Mouse (Mus musculus) lung, embryonic 15.5 days (tissue): ENCODE results near the gene Olfr1040. TPM values are rescaled to one million over a fixed set of nuclear protein-coding genes. Genes with fewer than 3 reads are reported as not detected.
"Not testable (repeated sequence)": the region's sequence is repeated elsewhere in the genome, so short reads cannot be mapped to it uniquely, and the experiment has no call there.

Experiments used
- ATAC-seq: fragments of 200-750 bp; cut with Nextera tagmentation; 2 replicates; pipeline ENCODE4 v1.8.0; 2017; ENCODE audit warnings: moderate number of reproducible peaks, borderline replicate concordance; ENCODE audit not compliant: low FRiP score, low TSS enrichment; ENCODE audit errors: extremely low read depth
- H3K27ac ChIP-seq: fragments of 300-500 bp; sonication (generic); 2 replicates; pipeline ENCODE4 v1.5.1; 2015; ENCODE audit warnings: moderate library complexity, mild to moderate bottlenecking, inconsistent platforms
- H3K27me3 ChIP-seq: fragments of 300-500 bp; sonication (generic); 2 replicates; pipeline ENCODE4 v1.6.1; 2015; ENCODE audit warnings: inconsistent platforms
- H3K36me3 ChIP-seq: fragments of 300-500 bp; sonication (generic); 2 replicates; pipeline ENCODE4 v1.6.1; 2015; ENCODE audit warnings: inconsistent platforms
- H3K4me1 ChIP-seq: fragments of 300-500 bp; sonication (generic); 2 replicates; pipeline ENCODE4 v1.6.1; 2015; ENCODE audit warnings: inconsistent platforms
- H3K4me2 ChIP-seq: fragments of 300-500 bp; sonication (generic); 2 replicates; pipeline ENCODE4 v1.6.1; 2015; ENCODE audit warnings: inconsistent platforms, mild to moderate bottlenecking, moderate library complexity
- H3K4me3 ChIP-seq: fragments of 300-500 bp; sonication (generic); 2 replicates; pipeline ENCODE4 v1.5.1; 2015; ENCODE audit warnings: mild to moderate bottlenecking, inconsistent platforms
- H3K9ac ChIP-seq: fragments of 300-500 bp; sonication (generic); 2 replicates; pipeline ENCODE4 v1.6.1; 2015; ENCODE audit warnings: inconsistent platforms
- H3K9me3 ChIP-seq: fragments of 300-500 bp; sonication (generic); 2 replicates; pipeline ENCODE4 v1.6.1; 2016; ENCODE audit warnings: inconsistent platforms
- WGBS: fragments of 180-500 bp; shearing (Covaris S2); methylation state at CpG from one replicate; pipeline ENCODE4 v1.1.7; 2015; 5-methylcytosine and 5-hydroxymethylcytosine counted together
- polyA plus RNA-seq: library from polyadenylated mRNA; unstranded; fragments of >200 nt; fragmentation: Nextera tagmentation; extraction: Ambion mirVana; gene quantifications from 2 replicates; pipeline ENCODE4 v1.2.1, GENCODE M21; 2015

Gene Olfr1040
- polyA plus RNA-seq = not detected in 2 replicates

DNA sequence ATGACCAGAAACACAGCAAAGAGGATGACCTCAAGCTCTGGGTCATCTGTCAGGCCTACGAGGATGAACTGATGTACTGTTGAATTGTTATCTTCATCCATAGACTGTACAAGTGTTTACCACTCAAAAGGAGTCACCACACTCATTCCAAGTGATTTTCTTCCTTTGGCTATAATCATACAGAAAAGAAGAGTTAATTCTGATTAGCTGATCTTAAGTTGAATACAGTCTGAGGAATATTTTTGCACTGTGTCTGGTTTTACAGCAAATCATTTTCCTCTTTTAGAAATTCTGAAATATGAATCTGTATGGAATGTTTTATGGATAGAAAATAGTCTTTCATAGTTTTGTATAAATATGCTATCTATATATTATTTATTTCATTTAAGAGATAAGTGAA, at the start of gene Olfr1040:
TSS of gene Olfr1040 (minus strand) at position 101 of the 400 bp plus-strand sequence.
- 62% methylated on average over 1 of the region's 1 CpGs for WGBS
- H3K4me2 ChIP-seq = no peak within 1 kb of the TSS
- no peak within 1 kb of the TSS for H3K4me3 ChIP-seq
- no peaks in the 10 kb centered on the region for H3K9me3 ChIP-seq
- no peaks in the 10 kb centered on the region for H3K27me3 ChIP-seq
- ATAC-seq = no peak
- no peaks in the 10 kb centered on the region for H3K4me1 ChIP-seq
- no peak within 1 kb of the TSS for H3K27ac ChIP-seq
- H3K9ac ChIP-seq = no peak within 1 kb of the TSS
- no peaks in the 10 kb centered on the region for H3K36me3 ChIP-seq

DNA sequence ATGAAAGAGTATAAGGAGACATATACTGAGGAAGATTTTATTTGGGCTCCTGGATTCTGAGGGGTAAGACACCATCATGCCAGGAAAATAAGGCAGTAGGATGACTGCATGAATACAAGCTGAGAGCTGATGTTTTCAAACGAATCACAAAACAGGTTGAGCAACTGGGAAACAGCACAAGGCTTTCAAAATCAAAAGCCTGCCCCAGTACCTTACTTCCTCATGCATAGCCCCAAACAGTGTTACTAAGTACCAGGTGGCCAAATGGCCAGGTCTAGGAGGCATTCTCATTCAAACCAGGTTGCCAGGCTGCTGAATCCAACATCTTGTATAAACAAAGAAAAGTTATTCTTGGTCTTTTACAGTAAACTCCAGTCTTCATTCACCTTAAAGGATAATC, 49.3 kb upstream of the Olfr1040 start:
- no peak for ATAC-seq
- WGBS = 38% methylated on average over 1 of the region's 1 CpGs
- no peaks in the 10 kb centered on the region for H3K4me1 ChIP-seq
- no peaks in the 10 kb centered on the region for H3K36me3 ChIP-seq
- no peak overlapping the region for H3K9ac ChIP-seq
- H3K27me3 ChIP-seq = no peaks in the 10 kb centered on the region
- no peak overlapping the region for H3K4me3 ChIP-seq
- no peak overlapping the region for H3K27ac ChIP-seq
- H3K4me2 ChIP-seq = no peak overlapping the region
- no peaks in the 10 kb centered on the region for H3K9me3 ChIP-seq

- H3K9ac ChIP-seq = no peak within 1 kb of the TSS
- no peak for ATAC-seq
- no peaks in the 10 kb centered on the region for H3K36me3 ChIP-seq
- H3K4me1 ChIP-seq = no peaks in the 10 kb centered on the region
- no peak within 1 kb of the TSS for H3K4me2 ChIP-seq
- H3K4me3 ChIP-seq = no peak within 1 kb of the TSS
- H3K9me3 ChIP-seq = no peaks in the 10 kb centered on the region
- H3K27me3 ChIP-seq = no peaks in the 10 kb centered on the region
- no peak within 1 kb of the TSS for H3K27ac ChIP-seq
Measured at GRCm38 (mm10) chr2:86185583-86185982, 39.1 kb upstream of the Olfr1040 start, which contains the start of gene Olfr52. Olfr52 (minus strand) TSS chr2:86185683.

GRCm38 (mm10) chr2:86179950-86180349, 33.4 kb upstream of the Olfr1040 start:
- Histone ChIP-seq H3K4me1 (no peaks in the 10 kb centered on the region), H3K27ac (no peak overlapping the region), H3K9me3 (no peaks in the 10 kb centered on the region), H3K36me3 (no peaks in the 10 kb centered on the region), H3K9ac (no peak overlapping the region), H3K4me2 (no peak overlapping the region), H3K4me3 (no peak overlapping the region), H3K27me3 (no peaks in the 10 kb centered on the region)
- 87% methylated on average over 3 of the region's 3 CpGs for WGBS
- ATAC-seq = no peak

GRCm38 (mm10) chr2:86177720-86178119, 31.2 kb upstream of the Olfr1040 start, which contains the start of gene Olfr1044:
Olfr1044 (minus strand) TSS chr2:86177820.
- H3K27me3 ChIP-seq = no peaks in the 10 kb centered on the region
- H3K4me1 ChIP-seq = no peaks in the 10 kb centered on the region
- H3K4me3 ChIP-seq = no peak within 1 kb of the TSS
- no peak within 1 kb of the TSS for H3K27ac ChIP-seq
- H3K9me3 ChIP-seq = no peaks in the 10 kb centered on the region
- H3K36me3 ChIP-seq = no peaks in the 10 kb centered on the region
- ATAC-seq = no peak
- no peak within 1 kb of the TSS for H3K9ac ChIP-seq
- H3K4me2 ChIP-seq = no peak within 1 kb of the TSS

- H3K9me3 ChIP-seq, H3K4me1 ChIP-seq, H3K4me2 ChIP-seq, H3K9ac ChIP-seq, ATAC-seq, H3K27me3 ChIP-seq, H3K27ac ChIP-seq, H3K36me3 ChIP-seq, H3K4me3 ChIP-seq: not testable (repeated sequence)
- WGBS = 69% methylated on average over 7 of the region's 7 CpGs
Measured at GRCm38 (mm10) chr2:86175422-86175821, 28.9 kb upstream of the Olfr1040 start.

- no peak within 1 kb of the TSS for H3K27ac ChIP-seq
- no peaks in the 10 kb centered on the region for H3K4me1 ChIP-seq
- H3K9ac ChIP-seq = no peak within 1 kb of the TSS
- ATAC-seq = no peak
- no peak within 1 kb of the TSS for H3K4me3 ChIP-seq
- WGBS = 81% methylated on average over 2 of the region's 2 CpGs
- H3K4me2 ChIP-seq = no peak within 1 kb of the TSS
- H3K27me3 ChIP-seq = no peaks in the 10 kb centered on the region
- no peaks in the 10 kb centered on the region for H3K36me3 ChIP-seq
- no peaks in the 10 kb centered on the region for H3K9me3 ChIP-seq
Measured at GRCm38 (mm10) chr2:86167422-86167821, 20.9 kb upstream of the Olfr1040 start, which contains the start of gene Olfr1043. Olfr1043 (minus strand) TSS chr2:86167522.

- no peak within 1 kb of the TSS for H3K4me3 ChIP-seq
- ATAC-seq = no peak
- no peaks in the 10 kb centered on the region for H3K27me3 ChIP-seq
- no peaks in the 10 kb centered on the region for H3K9me3 ChIP-seq
- H3K27ac ChIP-seq = no peak within 1 kb of the TSS
- H3K36me3 ChIP-seq = no peaks in the 10 kb centered on the region
- WGBS = 79% methylated on average over 2 of the region's 2 CpGs
- no peak within 1 kb of the TSS for H3K9ac ChIP-seq
- no peaks in the 10 kb centered on the region for H3K4me1 ChIP-seq
- no peak within 1 kb of the TSS for H3K4me2 ChIP-seq
Measured at GRCm38 (mm10) chr2:86161738-86162137, 15.2 kb upstream of the Olfr1040 start, which contains the start of gene Olfr1042. Olfr1042 (minus strand) TSS chr2:86161838.

DNA sequence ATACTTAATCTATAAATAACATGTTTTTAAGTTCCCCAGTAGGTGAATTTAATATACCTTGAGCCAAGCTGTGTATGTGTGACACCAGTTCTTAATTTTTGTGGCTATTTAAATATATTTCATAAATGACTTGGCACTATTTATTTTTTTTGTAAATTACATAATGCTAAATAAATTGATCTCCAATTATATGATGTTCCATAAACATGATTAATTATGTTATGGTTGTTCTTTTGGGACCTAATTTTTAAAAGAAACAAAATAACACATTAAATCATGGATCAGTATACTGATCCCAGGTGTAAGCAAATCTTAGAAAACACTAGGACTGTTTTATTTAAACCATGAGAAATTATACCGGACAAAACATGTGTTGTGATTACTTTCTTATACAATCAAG, 10.7 kb downstream of the Olfr1040 start, which contains the start of gene Olfr1039:
TSS of gene Olfr1039 (minus strand) at position 101 of the 400 bp plus-strand sequence.
- no peak within 1 kb of the TSS for H3K4me3 ChIP-seq
- no peak within 1 kb of the TSS for H3K27ac ChIP-seq
- H3K36me3 ChIP-seq = no peaks in the 10 kb centered on the region
- H3K4me2 ChIP-seq = no peak within 1 kb of the TSS
- no peaks in the 10 kb centered on the region for H3K9me3 ChIP-seq
- H3K4me1 ChIP-seq = no peaks in the 10 kb centered on the region
- no peaks in the 10 kb centered on the region for H3K27me3 ChIP-seq
- WGBS = 96% methylated on average over 1 of the region's 1 CpGs
- H3K9ac ChIP-seq = no peak within 1 kb of the TSS
- no peak for ATAC-seq

Other genes with a start within 250 kb of the Olfr1040 start
- gene Olfr1024, start 241.7 kb downstream of the Olfr1040 start, polyA plus RNA-seq = not detected in 2 replicates
- not detected in 2 replicates for gene Olfr1025-ps1, start 231.5 kb downstream of the Olfr1040 start, polyA plus RNA-seq
- gene Olfr1026, start 225.2 kb downstream of the Olfr1040 start, polyA plus RNA-seq = not detected in 2 replicates
- not detected in 2 replicates for gene Olfr1028, start 196.3 kb downstream of the Olfr1040 start, polyA plus RNA-seq
- gene Olfr1029, start 172.8 kb downstream of the Olfr1040 start, polyA plus RNA-seq = not detected in 2 replicates
- not detected in 2 replicates for gene Olfr1030, start 167.5 kb downstream of the Olfr1040 start, polyA plus RNA-seq
- gene Olfr1031, start 156.4 kb downstream of the Olfr1040 start, polyA plus RNA-seq = not detected in 2 replicates
- not detected in 2 replicates for gene Olfr1032, start 141.2 kb downstream of the Olfr1040 start, polyA plus RNA-seq
- gene Olfr1033, start 126.1 kb downstream of the Olfr1040 start, polyA plus RNA-seq = 2.3 and 3.1 TPM in 2 replicates
- not detected in 2 replicates for gene Olfr1034, start 100.9 kb downstream of the Olfr1040 start, polyA plus RNA-seq
- not detected in 2 replicates for gene Olfr1036, start 72.7 kb downstream of the Olfr1040 start, polyA plus RNA-seq
- gene Olfr1037, start 59.3 kb downstream of the Olfr1040 start, polyA plus RNA-seq = not detected in 2 replicates
- not detected in 2 replicates for gene Olfr1039, start 10.8 kb downstream of the Olfr1040 start, polyA plus RNA-seq
- not detected in 2 replicates for gene Olfr1042, start 15.1 kb upstream of the Olfr1040 start, polyA plus RNA-seq
- gene Olfr1043, start 20.8 kb upstream of the Olfr1040 start, polyA plus RNA-seq = not detected in 2 replicates
- gene Olfr1044, start 31.1 kb upstream of the Olfr1040 start, polyA plus RNA-seq = not detected in 2 replicates
- gene Olfr52, start 39.0 kb upstream of the Olfr1040 start, polyA plus RNA-seq = not detected in 2 replicates
- gene Olfr1045, start 56.3 kb upstream of the Olfr1040 start, polyA plus RNA-seq = not detected in 2 replicates
- not detected in 2 replicates for gene Olfr1046, start 72.6 kb upstream of the Olfr1040 start, polyA plus RNA-seq
- not detected in 2 replicates for gene Olfr1047, start 84.7 kb upstream of the Olfr1040 start, polyA plus RNA-seq
- gene Olfr1048, start 93.6 kb upstream of the Olfr1040 start, polyA plus RNA-seq = not detected in 2 replicates
- not detected in 2 replicates for gene Olfr1049, start 111.6 kb upstream of the Olfr1040 start, polyA plus RNA-seq
- gene Olfr1051, start 132.4 kb upstream of the Olfr1040 start, polyA plus RNA-seq = not detected in 2 replicates
- gene Olfr1052, start 145.7 kb upstream of the Olfr1040 start, polyA plus RNA-seq = not detected in 2 replicates
- gene Olfr1053, start 168.6 kb upstream of the Olfr1040 start, polyA plus RNA-seq = not detected in 2 replicates
- not detected in 2 replicates for gene Olfr1054, start 188.7 kb upstream of the Olfr1040 start, polyA plus RNA-seq
- not detected in 2 replicates for gene Olfr1055, start 203.6 kb upstream of the Olfr1040 start, polyA plus RNA-seq
- not detected in 2 replicates for gene Olfr1056, start 215.7 kb upstream of the Olfr1040 start, polyA plus RNA-seq
- gene Olfr1057, start 231.7 kb upstream of the Olfr1040 start, polyA plus RNA-seq = not detected in 2 replicates
- not detected in 2 replicates for gene Olfr1058, start 241.8 kb upstream of the Olfr1040 start, polyA plus RNA-seq